Mouse (Mus musculus) heart, embryonic 11.5 days (tissue): ENCODE data around the gene Nod1. TPM values are rescaled to one million over a fixed set of nuclear protein-coding genes. Genes with fewer than 3 reads are reported as not detected.
A peak's percentile ranks its signal among the peaks of the same experiment; 100 is the strongest.

ENCODE experiments used
- ATAC-seq: fragments of 200-750 bp; cut with Nextera tagmentation; replicated peaks from 2 replicates; pipeline ENCODE4 v1.8.0; 2017; ENCODE audit warnings: moderate library complexity; ENCODE audit not compliant: insufficient number of reproducible peaks, low FRiP score, low TSS enrichment
- H3K27ac ChIP-seq: fragments of 300-500 bp; sonication (generic); 2 replicates; pipeline ENCODE4 v1.5.1; 2014; ENCODE audit warnings: mild to moderate bottlenecking, low read depth, low read length
- H3K27me3 ChIP-seq: fragments of 300-500 bp; sonication (generic); 2 replicates; pipeline ENCODE4 v1.6.1; 2014; ENCODE audit warnings: mild to moderate bottlenecking, low read length, mixed read lengths; ENCODE audit not compliant: control insufficient read depth, insufficient read depth
- H3K36me3 ChIP-seq: fragments of 300-500 bp; sonication (generic); 2 replicates; pipeline ENCODE4 v1.6.1; 2014; ENCODE audit warnings: mild to moderate bottlenecking, low read length, moderate library complexity, mixed read lengths; ENCODE audit not compliant: control insufficient read depth, insufficient read depth
- H3K4me1 ChIP-seq: fragments of 300-500 bp; sonication (generic); 2 replicates; pipeline ENCODE4 v1.6.1; 2014; ENCODE audit warnings: low read length; ENCODE audit not compliant: control insufficient read depth, insufficient read depth
- H3K4me2 ChIP-seq: fragments of 300-500 bp; sonication (generic); 2 replicates; pipeline ENCODE4 v1.6.1; 2014; ENCODE audit warnings: mild to moderate bottlenecking, moderate library complexity
- H3K4me3 ChIP-seq: fragments of 300-500 bp; sonication (generic); 2 replicates; pipeline ENCODE4 v1.5.1; 2014; ENCODE audit warnings: low read depth, low read length
- H3K9ac ChIP-seq: fragments of 300-500 bp; sonication (generic); 2 replicates; pipeline ENCODE4 v1.6.1; 2014; ENCODE audit warnings: mild to moderate bottlenecking, low read depth, low read length, moderate library complexity
- H3K9me3 ChIP-seq: fragments of 300-500 bp; sonication (generic); replicated peaks from 2 replicates; pipeline ENCODE4 v1.6.1; 2016; ENCODE audit warnings: low read length; ENCODE audit not compliant: control insufficient read depth
- WGBS: fragments of 180-500 bp; shearing (Covaris S2); extraction: QIAGEN DNeasy Blood & Tissue Kit; methylation state at CpG from one replicate; pipeline ENCODE4 v1.1.7; 2014; ENCODE audit not compliant: insufficient replicate concordance; 5-methylcytosine and 5-hydroxymethylcytosine counted together
- polyA plus RNA-seq: library from polyadenylated mRNA; unstranded; fragments of >200 nt; fragmentation: Nextera tagmentation; extraction: Ambion mirVana; gene quantifications from 2 replicates; pipeline ENCODE4 v1.2.1, GENCODE M21; 2014

Gene Nod1
- polyA plus RNA-seq, 1 experiment from 2014 or later = 2.3 TPM

- Histone ChIP-seq H3K36me3 (no peaks in the 10 kb centered on the region), H3K27me3 (no peaks in the 10 kb centered on the region), H3K27ac (no peak overlapping the region), H3K9ac (peak overlapping the region; percentile 68), H3K9me3 (no peaks in the 10 kb centered on the region), H3K4me2 (peak overlapping the region; percentile 92), H3K4me3 (peak overlapping the region; percentile 50), H3K4me1 (no peaks in the 10 kb centered on the region)
- WGBS = 8% methylated on average over 7 of the region's 7 CpGs
- no peak for ATAC-seq
Observed at GRCm38 (mm10) chr6:54992141-54992540, 19.7 kb upstream of the Nod1 start.

- no peaks in the 10 kb centered on the region for H3K27me3 ChIP-seq
- no peaks in the 10 kb centered on the region for H3K9me3 ChIP-seq
- ATAC-seq = no peak
- no peak overlapping the region for H3K27ac ChIP-seq
- H3K36me3 ChIP-seq = no peaks in the 10 kb centered on the region
- H3K4me2 ChIP-seq = no peak overlapping the region
- H3K9ac ChIP-seq = no peak overlapping the region
- 63% methylated on average over 2 of the region's 2 CpGs for WGBS
- H3K4me1 ChIP-seq = no peaks in the 10 kb centered on the region
- no peak overlapping the region for H3K4me3 ChIP-seq
Observed at GRCm38 (mm10) chr6:54991189-54991588, 18.8 kb upstream of the Nod1 start.

GRCm38 (mm10) chr6:54988141-54988540, 15.7 kb upstream of the Nod1 start:
- Histone ChIP-seq H3K36me3 (no peaks in the 10 kb centered on the region), H3K9me3 (no peaks in the 10 kb centered on the region), H3K27me3 (no peaks in the 10 kb centered on the region), H3K4me3 (no peak overlapping the region), H3K4me2 (no peak overlapping the region), H3K27ac (no peak overlapping the region), H3K4me1 (no peaks in the 10 kb centered on the region), H3K9ac (no peak overlapping the region)
- no peak for ATAC-seq
- WGBS = 88% methylated on average over 6 of the region's 6 CpGs

- no peak overlapping the region for H3K9ac ChIP-seq
- no peaks in the 10 kb centered on the region for H3K36me3 ChIP-seq
- no peak overlapping the region for H3K27ac ChIP-seq
- no peak overlapping the region for H3K4me2 ChIP-seq
- WGBS = 90% methylated on average over 8 of the region's 8 CpGs
- H3K9me3 ChIP-seq = no peaks in the 10 kb centered on the region
- H3K4me1 ChIP-seq = no peaks in the 10 kb centered on the region
- no peak for ATAC-seq
- H3K27me3 ChIP-seq = no peaks in the 10 kb centered on the region
- no peak overlapping the region for H3K4me3 ChIP-seq
Observed at GRCm38 (mm10) chr6:54984096-54984495, 11.7 kb upstream of the Nod1 start.

GRCm38 (mm10) chr6:54983526-54984050, 11.2 kb upstream of the Nod1 start:
- ATAC-seq = no peak
- no peaks in the 10 kb centered on the region for H3K27me3 ChIP-seq
- no peak overlapping the region for H3K27ac ChIP-seq
- 87% methylated on average over 4 of the region's 4 CpGs for WGBS
- H3K9me3 ChIP-seq = no peaks in the 10 kb centered on the region
- no peak overlapping the region for H3K4me3 ChIP-seq
- no peaks in the 10 kb centered on the region for H3K36me3 ChIP-seq
- no peak overlapping the region for H3K9ac ChIP-seq
- H3K4me2 ChIP-seq = no peak overlapping the region
- H3K4me1 ChIP-seq = no peaks in the 10 kb centered on the region

GRCm38 (mm10) chr6:54979426-54979825, 7.0 kb upstream of the Nod1 start:
- H3K27me3 ChIP-seq = no peaks in the 10 kb centered on the region

GRCm38 (mm10) chr6:54975616-54976015, 3.2 kb upstream of the Nod1 start:
- H3K27me3 ChIP-seq = peaks cover 4% of the 10 kb centered on the region
- no peak overlapping the region for H3K27ac ChIP-seq
- no peak overlapping the region for H3K4me2 ChIP-seq
- H3K4me3 ChIP-seq = no peak overlapping the region
- H3K9me3 ChIP-seq = no peaks in the 10 kb centered on the region
- WGBS = 72% methylated on average over 1 of the region's 1 CpGs
- no peak; the same call in 1 of the 2 replicates for ATAC-seq
- no peaks in the 10 kb centered on the region for H3K36me3 ChIP-seq
- no peaks in the 10 kb centered on the region for H3K4me1 ChIP-seq
- no peak overlapping the region for H3K9ac ChIP-seq

More at GRCm38 (mm10) chr6:54979426-54979825, 7.0 kb upstream of the Nod1 start:
- Histone ChIP-seq H3K9ac (no peak overlapping the region), H3K4me2 (no peak overlapping the region), H3K27ac (no peak overlapping the region), H3K4me1 (no peaks in the 10 kb centered on the region), H3K4me3 (no peak overlapping the region), H3K36me3 (no peaks in the 10 kb centered on the region), H3K9me3 (no peaks in the 10 kb centered on the region)
- 89% methylated on average over 6 of the region's 6 CpGs for whole genome bisulfite sequencing
- no peak for ATAC-seq

- Histone ChIP-seq H3K27ac (no peak overlapping the region), H3K27me3 (peaks cover 8% of the 10 kb centered on the region), H3K4me3 (no peak overlapping the region), H3K4me2 (no peak overlapping the region), H3K9ac (no peak overlapping the region), H3K36me3 (no peaks in the 10 kb centered on the region), H3K9me3 (no peaks in the 10 kb centered on the region), H3K4me1 (no peaks in the 10 kb centered on the region)
- WGBS = 63% methylated on average over 5 of the region's 5 CpGs
- ATAC-seq = no peak
Observed at GRCm38 (mm10) chr6:54974501-54974900, 2.1 kb upstream of the Nod1 start.

GRCm38 (mm10) chr6:54972929-54973211, 458 bp upstream of the Nod1 start:
- Histone ChIP-seq H3K9me3 (no peaks in the 10 kb centered on the region), H3K4me1 (no peaks in the 10 kb centered on the region), H3K4me2 (peak overlapping the region; percentile 80), H3K4me3 (peak overlapping the region; percentile 63), H3K27me3 (peaks cover 10% of the 10 kb centered on the region), H3K9ac (no peak overlapping the region), H3K27ac (no peak overlapping the region), H3K36me3 (no peaks in the 10 kb centered on the region)
- WGBS = 15% methylated on average over 5 of the region's 5 CpGs
- no peak for ATAC-seq
